Mouse (Mus musculus) spleen, adult 18-20 months (tissue): ENCODE results near the gene Lrrc39.

Source experiments
- DNase-seq, 2 experiments: peaks; one replicate each; pipeline ENCODE4 v3.0.0; 2022; ENCODE audit warnings: mixed read lengths in 2 of 2

Lrrc39 gene

GRCm38 (mm10) chr3:116614295-116614892 lies 51.6 kb downstream of the Lrrc39 start, which contains the start of gene Trmt13:
Gene Trmt13, minus strand, starts transcription at chr3:116614587.
- DNase-seq, result no peak

- no peak for DNase-seq
These were observed 52.7 kb downstream of the Lrrc39 start for GRCm38 (mm10) chr3:116615318-116616068.

GRCm38 (mm10) chr3:116618855-116619254 lies 56.1 kb downstream of the Lrrc39 start:
- no peak for DNase-seq

DNA sequence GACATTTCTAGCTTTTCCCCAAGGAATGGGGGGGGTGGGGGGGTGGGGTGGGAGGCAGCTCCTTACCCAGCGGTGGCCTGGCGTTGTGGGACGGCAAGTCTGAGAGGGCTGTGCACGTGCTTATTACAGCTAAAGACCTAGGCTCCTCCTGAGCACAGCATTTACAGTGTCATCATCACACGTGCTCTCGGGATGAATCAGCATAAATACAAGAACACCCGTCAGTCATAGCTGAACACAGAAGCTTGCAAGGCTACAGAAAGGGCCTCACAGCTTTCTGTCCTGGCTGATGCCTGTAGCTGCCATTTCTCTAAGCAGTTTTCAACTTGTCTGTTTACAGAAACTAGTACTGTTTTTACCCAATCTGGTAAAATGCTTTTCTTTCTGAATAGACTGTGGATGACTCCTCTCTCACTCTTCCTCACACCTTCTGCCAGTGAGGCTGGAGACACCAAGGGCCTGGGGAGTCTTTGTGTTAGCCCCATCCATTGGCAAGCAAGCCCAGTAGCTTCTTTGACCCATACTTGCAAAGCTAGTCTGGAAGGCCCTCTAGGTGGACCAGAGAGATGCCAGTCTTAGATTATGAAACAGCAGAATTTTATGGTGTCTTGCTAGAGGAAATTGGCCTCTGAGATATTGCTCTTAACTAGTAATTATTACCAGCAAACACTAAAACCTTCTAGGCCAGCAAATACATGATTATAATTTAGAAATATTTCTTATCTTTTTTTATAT lies 58.0 kb downstream of the Lrrc39 start:
- DNase-seq, result no peak

DNA sequence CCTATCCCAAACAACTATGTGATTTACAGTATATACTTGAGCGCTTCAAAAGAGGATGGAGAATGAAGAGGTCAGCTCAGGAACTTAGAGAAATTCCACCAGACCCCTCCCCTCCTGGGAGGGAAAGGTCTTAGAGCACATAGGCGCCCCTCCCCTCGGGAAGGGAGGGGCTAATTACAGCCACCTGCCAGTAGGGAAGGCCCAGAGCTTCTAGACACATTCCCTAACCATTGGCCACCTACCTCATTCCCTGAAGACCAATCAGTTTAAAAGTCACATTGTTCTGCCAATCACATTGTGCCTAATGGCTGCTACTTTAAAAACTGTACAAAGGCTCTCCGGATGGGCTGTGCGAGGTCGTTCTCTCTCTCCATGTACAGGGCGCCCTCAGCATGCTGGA lies 59.9 kb downstream of the Lrrc39 start:
- DNase-seq, result no peak

GRCm38 (mm10) chr3:116631459-116631858 lies 68.7 kb downstream of the Lrrc39 start:
- DNase-seq, result no peak
